Mouse (Mus musculus) layer of hippocampus, adult 9-11 months (tissue): ENCODE measurements around the gene Aqp3.

Experiments
- DNase-seq: peaks from one replicate; pipeline ENCODE4 v3.0.0; 2022

Gene Aqp3

DNA sequence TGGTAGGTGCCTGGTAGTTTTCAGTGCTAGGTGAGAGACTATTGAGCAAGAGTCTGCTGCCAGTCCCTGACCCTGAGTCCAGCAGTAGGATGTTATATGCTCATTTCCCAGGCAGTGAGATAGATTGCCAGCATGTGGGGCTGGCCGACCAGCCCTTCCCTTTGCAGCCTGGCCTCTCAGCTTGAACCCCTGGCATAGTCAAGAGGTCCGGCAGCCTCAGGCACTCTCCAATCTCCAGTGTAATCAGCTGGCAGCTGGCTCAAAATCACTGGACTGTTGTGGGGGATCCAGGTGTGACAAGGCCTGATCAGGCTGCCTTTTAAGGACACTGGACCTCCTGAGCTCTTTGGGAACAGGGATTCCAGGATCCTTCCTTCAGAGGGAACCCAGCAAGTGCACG, 34.6 kb downstream of the Aqp3 start:
- DNase-seq = no peak

DNA sequence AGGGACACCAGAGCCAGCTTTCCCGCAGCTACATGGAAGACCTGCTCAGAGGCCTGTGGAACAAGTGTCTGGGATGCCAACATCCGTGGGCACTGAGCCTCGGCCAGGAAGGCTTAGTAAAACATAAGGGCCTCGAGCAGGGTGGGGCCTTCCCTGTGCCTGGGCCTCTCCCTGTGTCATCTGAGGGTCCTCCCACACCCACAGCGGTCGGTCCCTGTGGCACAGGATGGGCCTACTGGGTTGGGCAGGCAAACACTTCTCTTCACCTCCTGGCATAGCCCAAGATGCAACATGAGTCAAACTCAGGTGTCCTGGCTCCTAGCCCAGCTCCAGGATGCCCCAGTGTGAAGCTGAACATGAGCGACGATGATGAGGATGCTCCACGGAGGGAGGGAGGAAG, 40.6 kb downstream of the Aqp3 start:
- no peak for DNase-seq

DNA sequence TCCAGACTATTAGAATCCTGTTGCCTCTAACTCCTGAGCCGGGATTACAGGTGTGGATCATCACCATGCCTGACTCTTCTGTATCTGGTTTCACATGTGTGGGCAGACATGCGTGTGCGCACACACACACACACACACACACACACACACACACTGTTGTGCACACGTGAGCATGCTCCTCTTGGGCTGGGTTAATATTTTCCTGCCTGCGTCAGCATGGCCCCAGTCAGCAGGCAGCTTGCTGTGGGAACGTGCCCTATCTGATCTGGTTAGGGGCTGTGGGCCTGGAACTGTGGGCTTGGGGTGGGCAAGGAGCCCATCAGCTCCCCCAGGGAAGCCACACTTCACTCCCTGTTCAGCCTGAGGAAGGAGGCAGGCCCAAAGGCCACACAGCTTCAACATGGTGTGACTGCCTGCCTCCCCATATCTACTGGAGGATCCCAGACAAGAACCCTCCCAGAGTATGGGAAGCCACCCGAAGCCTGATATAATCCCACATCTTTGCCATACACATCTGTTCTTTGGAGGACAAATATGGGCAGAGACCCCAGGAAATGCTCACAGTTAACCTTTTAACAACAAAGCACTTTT, 41.1 kb downstream of the Aqp3 start:
- no peak for DNase-seq

DNA sequence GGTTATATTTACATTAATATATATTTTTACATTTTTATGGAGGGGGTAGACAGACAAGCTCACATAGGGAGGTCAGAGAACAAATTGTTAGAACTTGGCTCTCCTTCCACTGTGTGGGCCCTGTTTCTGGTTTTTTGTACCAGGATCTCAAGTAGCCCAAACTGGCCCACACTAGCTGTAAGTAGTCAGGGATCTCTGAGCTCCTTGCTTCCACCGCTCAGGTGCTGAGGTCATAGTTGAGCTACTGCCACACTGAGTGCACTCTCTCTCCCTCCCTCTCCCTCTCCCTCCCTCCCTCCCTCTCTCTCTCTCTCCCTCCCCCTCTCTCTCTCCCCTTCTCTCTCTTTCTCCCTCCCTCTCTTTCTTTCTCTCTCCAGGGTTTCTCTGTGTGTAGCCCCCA, 41.7 kb downstream of the Aqp3 start:
- DNase-seq = no peak

DNA sequence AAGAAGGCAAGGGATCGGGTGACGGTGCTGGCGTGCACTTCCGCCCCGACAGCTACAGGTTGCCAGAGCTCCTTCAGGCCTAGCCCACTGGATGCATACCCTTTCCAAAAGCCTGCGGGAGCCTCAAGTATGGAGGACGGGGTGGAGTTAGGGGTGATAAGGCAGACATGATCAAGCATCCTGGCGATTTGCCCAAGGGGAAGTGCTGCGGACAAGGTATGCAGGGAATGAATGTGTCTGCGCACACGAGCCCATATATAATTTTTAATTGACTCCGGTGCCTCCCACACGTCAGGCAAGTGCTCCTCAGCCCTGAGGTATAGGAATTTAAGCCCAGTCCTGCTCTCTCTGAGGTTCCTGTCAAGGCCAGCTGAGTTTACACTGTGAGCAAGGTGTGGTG, 42.9 kb downstream of the Aqp3 start:
- no peak for DNase-seq

DNA sequence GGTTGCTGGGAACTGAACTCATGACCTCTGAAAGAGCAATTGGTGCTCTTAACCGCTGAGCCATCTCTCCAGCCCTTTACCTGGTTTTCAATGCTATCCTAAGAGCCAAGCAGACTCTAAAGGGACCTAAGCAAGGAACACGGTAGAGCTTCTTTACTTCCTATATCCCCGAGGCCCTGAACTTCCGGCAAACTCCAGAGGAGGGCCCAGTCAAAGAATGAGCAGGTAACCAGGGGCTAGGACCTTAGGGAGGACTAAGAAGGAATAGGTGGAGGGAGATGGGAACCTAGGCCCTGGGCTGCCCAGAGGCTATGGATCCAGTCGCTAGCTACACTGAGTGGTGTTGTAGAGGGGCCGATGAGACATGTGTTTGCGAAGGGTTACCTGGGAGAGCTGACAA, 46.2 kb downstream of the Aqp3 start:
- DNase-seq = no peak

DNA sequence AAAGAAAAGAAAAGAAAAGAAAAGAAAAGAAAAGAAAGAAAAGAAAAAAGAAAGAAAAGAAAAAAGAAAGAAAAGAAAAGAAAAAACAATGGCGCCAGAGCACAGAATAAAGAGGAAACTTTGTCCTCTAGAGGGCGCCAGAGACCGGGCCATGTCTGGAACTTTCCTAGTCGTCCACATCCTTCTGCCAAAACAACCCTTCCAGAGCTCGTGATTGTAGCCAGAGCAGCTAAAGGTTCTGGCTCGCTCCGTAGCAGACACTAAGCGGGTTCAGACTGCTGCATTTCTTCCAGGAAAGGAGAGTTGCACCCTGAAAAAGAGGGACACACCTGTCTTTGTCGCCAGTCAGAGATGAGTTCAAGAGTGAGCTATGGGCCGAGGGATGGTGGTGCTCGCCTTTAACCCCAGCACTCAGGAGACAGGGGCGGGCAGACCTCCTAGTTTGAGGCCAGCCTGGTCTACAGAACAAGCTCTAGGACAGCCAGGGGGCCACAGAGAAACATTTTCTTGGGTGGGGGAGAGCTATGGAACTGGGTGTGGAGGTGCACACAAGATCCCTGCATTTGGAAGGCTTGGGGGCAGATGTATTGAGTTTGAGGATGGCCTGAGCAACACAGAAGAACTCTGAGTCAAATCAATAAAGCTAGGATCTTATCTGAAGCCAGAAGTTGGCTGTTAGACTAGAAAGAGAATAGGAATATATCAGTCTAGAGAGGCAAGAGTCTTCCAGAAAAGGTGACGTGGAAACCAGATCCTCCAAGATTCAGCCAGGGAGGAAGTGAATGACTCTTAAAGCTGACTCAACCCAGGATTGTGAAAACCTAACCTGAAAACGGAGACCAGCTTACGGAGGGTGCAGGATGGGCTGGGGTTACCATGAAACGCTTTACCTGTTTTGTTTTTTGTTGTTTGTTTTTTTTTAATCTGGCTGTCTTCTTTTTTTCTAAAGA, 47.0 kb downstream of the Aqp3 start:
- peak; percentile 60 for DNase-seq

DNA sequence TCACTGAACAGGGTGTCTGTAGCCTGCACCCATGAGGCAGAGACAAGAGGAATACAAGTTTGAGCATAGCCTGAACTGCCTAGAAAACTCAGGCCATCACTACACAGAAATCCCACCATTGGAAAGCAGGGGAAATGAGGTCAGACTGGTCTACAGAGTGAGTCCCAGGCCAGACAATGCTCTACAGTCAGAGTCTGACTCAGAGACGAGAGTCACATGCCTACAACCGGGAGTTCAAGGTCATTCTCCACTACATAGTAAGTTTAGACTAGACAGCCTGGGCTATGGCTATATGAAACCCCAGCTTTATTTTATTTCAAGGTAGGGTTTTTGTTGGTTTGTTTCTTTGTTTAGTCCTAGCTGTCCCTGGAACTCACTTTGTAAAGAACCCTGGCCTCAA, 49.1 kb downstream of the Aqp3 start:
- DNase-seq = no peak

DNA sequence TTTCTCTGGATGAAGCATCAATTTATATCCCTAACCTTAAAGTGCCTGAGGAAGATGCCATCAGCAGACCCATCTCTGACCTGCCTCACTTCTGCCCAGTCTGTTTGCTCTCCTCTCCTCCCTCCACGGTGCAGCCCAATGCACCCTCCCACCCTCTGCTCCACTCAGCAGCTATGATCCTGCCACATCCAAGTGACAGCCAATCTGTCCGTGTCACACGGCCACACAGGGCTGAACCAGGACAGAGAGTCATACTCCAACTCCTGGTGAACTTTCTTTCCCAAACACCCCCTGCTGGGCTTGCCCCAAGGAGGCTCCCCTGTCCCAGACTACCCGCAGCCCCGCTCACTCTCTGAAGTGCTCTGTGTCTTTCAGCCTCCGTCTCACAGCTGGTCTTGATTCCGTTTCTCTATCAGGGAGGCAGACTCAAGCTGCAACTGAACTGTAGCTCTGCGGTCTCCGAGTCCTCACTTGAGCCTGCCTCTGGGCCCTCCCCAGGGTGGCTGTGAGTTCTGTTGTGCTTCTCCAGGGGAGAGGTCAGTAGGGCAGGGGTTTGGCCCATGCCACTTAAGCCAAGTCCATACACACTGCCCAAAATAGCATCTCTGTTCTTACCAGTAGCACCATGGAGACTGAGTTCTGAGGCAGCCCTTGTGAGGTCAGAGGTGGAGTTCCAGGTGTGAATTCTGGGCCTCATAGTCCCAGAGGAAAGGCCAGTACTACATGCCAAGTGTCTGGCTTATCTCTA, 50.3 kb downstream of the Aqp3 start, which contains the start of gene Aqp7:
Gene Aqp7, minus strand, starts transcription at position 616 of the 748 bp plus-strand sequence.
- DNase-seq = no peak

DNA sequence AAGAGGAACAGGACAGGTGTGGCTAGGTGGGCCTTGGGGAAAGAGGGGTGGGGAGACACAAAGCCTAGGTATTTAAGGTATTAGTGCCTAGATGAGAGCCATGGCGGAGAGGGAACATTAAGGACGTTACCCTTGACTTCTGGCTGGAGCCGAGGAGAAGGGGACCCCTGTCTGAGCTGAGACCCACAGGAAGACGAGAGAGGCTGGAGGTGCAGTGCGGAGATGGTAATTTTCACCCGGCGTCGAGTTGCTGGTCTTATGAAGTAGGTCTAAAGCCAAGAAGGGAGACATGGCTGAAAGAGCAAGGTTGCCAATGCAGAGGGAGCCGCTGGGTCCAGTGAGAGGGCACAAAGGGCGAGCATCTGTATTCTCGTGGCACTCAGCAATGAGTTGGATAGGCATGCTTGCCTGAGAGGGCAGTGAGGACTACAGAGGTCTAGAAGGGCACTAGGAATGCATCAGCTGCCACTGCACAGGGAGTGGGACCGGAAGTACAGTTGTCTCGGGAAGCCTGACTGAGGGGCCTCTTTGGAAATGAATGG, 51.7 kb downstream of the Aqp3 start:
- DNase-seq = no peak

DNA sequence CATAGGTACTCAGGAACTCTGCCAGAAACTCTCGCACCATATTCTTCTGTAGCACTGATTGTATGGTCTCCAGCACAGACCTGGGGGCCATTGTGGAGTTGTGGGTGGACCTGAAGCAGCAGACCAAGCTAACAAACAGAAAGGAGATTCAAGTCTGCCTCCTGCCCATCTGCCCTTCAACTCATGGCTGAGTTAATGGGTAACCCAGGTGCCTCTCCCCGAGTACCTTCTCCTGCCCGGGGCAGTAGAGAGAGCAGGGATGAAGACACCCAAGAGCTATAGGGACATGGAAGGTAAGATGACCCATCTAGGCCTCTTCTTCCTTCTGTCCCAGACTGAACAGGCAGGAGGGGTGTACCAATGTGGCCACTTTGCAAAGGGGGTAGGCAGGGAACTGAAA, 52.7 kb downstream of the Aqp3 start:
- no peak for DNase-seq

DNA sequence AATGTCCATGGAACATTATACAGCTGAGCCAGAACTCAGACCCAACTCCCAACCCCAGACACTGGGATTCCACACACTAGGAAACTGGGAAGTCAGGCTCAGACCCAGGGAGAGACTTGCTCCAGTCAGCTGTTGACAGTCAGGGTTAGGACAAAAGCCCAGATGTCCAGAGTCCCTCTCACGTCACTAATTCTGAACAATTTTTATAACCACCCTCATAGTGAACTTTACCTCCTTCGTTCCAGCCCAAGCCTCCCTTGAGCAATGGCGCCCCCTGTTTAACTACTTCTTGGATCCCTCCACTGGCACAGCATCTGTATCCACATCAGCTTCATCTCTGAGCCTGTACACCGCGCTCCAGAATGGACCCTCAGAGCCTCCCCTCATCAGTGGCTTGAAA, 54.0 kb downstream of the Aqp3 start:
- DNase-seq = no peak

DNA sequence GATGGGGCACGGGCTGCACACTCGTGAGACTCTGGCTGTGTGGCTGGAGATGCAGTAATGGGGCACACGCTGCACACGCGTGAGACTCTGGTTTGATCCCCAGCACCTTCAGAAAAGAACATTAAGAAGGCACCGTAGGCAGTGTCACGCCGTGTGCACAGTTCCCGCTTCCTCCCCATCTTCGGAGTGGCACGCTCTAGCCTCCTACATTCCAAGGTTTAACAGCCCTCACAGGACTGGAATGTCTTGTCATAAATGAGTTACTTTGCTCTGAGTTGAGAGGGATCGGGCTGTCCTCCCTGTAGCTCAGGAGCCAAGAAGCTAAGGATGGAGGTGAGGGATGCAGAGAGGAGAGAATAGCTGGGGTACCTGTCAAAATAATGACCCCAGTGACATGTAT, 55.1 kb downstream of the Aqp3 start:
- no peak for DNase-seq
